Mouse (Mus musculus): ENCODE measurements around the gene Txnrd1.

Txnrd1 gene

DNA sequence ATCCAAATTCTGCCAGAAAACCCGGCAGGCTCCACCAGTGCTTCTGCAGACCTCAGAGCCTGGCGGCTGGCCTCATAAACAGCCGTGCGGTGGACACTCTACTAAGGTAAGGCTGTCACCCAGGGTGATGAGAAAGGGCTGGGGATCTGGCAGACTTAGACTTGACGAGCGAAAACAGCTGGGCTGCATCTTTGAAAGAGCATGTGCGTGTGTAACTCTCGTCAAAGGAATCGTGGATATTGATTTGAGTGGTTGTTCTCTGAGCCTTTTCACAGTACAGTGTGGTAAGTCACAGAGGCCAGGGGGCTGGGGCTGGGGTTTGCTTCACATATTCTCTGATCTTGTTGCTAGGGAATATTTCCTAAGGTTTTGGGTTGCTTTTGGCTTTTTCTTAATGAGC lies at the start of gene Txnrd1:
Gene Txnrd1, plus strand, starts transcription at position 26 of the 400 bp plus-strand sequence.
- no peak for DNase-seq (ENCODE audit: low spot score)

DNA sequence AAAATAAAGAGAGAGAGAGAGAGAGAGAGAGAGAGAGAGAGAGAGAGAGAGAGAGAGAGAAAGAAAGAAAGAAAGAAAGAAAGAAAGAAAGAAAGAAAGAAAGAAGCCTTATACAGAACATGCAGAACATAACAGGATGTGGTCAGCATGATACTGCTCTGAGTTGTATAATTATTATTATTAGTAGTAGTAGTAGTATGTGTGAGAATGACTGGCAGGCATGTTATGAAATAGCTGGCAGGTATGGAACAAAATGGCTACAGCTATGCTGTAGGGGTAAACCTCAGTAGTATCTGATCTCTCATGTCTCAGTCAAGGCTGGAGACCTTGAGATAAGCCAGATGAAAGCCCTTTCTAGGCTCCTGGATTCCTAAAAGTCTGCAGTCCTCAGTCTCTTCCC lies 44.6 kb upstream of the Txnrd1 start:
- DNase-seq (ENCODE audit: low spot score) = no peak

DNA sequence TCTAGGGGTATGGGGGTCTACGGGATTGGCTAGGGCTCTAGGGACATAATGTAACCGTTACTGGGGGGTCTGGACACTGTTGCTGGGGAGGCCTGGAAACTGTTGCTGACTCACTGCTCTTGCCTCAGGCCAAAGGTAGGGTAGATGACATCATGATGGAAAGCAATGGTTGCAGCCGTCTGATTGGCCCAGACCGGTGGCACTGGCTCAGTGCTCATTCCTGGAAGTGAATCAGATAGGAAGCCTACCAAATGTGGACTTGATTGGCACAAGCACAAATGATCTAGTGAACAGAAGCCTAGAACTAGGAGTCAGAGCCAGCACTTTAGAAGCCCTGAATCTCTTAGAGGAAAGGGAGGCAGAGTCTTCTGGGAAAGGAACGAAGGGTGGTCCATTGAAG lies 43.2 kb upstream of the Txnrd1 start:
- no peak for DNase-seq (ENCODE audit: low spot score)

DNA sequence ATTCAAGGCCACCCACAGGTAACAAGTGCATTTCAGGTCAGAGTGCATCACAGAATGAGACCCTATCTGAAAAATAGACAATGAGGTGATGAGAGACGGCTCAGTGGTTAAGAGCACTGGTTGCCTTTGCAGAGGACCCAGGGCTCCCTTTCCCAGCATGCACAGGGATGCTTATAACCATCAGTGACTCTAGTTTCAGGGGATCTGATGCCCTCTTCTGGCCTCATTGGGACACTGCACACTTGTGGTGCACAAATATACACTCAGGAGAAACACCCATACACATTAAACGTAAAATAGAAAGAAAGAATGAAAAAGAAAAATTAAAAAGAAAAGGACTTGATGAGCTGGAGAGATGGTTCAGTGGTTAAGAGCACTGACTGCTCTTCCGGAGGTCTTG lies 42.0 kb upstream of the Txnrd1 start:
- DNase-seq (ENCODE audit: low spot score) = no peak

DNA sequence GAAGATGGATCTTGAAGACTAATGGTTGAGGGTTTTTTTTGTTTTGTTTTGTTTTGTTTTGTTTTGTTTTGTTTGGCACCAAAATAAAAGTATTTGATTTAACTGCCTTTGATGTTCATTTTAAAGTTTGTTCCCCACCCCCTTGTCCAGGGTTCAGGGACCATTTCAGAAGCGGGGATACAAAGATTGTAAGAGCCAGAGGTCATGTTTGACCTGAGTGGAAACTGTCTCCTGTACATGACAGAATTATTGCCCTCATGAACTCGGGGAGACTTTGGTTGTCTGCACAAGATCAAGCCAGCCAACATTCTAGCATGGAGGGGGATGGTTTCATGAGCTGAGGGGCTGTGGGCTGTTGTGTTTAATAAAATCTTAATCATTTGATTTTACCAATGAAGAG lies 41.4 kb upstream of the Txnrd1 start:
- DNase-seq (ENCODE audit: low spot score) = no peak

DNA sequence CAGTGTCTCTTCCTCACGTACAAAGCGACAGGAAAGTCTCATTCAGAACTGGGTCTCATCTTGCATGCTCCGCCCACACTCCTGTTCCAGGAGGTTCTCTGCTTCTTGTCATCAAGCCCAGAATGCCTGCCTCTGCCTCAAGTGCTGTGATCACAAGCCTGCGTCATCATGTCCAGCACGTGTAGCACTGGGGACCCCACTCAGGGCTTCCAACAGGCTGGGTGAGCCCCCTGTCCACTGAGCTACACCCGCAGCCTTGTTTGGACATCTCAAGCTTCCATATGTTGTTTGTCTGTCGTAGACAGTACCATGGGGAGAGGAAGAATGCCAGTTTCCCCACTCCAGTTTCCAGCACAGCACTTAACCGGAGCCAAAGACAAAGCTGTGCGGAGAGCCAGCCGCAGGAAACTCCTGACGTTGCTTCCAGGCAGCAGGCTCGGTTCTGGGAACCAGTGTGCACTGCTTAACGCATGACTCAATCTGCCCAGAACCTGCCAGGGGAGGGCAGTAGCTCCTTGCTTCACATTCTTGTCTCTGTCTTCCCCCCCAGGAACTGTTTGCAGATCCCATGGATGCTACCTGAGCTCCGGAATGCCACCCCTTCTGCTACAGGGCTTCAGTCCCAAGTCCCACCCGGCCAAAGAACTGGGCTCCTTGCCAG lies 38.5 kb upstream of the Txnrd1 start:
- DNase-seq (ENCODE audit: low spot score) = peak; percentile 10

DNA sequence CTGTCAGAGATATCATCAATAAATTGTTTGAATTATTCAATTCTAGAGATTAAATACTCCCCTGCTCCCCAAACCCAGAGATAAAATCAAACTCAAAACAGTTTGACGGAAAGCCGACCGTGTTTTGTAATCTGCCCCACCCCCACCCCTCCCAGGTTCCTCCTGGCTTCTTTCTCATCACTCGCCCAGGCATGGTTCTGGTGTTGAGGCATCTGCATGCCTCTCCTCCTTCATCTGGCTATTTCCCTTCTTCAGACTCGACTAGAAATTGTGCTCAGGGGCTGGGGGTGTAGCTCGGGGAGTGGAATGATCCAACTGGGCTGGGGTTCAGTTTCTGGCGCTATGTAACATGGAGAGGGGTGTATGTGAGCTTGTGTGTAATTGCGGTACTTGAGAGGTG lies 38.0 kb upstream of the Txnrd1 start:
- DNase-seq (ENCODE audit: low spot score) = no peak

DNA sequence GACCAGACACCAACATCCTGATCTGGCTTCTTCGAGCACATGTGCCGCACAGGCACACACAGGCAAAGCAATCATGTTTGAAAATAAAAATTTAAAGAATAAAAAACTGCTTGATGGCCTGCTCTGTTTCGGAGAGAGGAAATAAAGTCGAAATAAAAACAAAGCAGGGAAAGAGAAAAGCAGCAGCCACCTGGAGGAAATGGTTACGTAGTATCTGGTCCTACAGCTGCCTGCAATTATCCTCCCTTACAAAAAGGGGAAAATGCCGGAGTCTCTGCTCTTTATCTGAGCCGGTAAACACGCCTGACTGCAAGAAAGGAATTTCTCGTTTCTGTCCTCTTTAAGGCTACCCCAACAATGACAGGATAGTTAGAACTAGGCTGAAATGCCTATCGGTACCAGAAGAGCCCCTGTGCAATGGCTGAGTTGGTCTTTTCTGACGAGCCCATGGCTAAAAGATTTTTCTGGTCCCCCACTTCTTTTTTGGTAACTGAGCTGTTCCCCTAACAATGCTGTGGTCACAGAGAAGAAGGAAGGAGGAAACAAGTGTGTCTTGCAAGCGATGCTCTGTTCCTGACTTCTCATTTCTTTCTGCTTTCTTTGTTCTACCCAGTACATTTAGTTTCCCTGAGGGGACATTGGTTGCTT lies 37.2 kb upstream of the Txnrd1 start:
- DNase-seq (ENCODE audit: low spot score) = no peak

DNA sequence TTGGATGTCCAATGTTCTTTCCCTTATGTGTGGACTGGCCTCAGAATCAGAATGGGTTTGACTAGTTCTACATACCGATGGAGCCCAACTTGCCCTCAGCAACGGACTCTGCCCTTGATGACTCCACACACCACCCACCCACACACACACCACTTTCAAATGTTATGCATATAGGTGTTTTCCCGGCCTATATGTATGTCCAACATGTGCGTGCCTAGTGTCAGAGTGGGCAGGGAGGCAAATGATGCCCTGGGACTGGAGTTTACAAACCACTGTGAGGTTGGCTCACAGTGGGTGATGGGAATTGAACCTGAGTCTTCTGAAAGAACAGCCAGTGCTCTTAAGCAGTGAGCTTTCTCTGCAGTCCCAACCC lies 36.6 kb upstream of the Txnrd1 start:
- no peak for DNase-seq (ENCODE audit: low spot score)

DNA sequence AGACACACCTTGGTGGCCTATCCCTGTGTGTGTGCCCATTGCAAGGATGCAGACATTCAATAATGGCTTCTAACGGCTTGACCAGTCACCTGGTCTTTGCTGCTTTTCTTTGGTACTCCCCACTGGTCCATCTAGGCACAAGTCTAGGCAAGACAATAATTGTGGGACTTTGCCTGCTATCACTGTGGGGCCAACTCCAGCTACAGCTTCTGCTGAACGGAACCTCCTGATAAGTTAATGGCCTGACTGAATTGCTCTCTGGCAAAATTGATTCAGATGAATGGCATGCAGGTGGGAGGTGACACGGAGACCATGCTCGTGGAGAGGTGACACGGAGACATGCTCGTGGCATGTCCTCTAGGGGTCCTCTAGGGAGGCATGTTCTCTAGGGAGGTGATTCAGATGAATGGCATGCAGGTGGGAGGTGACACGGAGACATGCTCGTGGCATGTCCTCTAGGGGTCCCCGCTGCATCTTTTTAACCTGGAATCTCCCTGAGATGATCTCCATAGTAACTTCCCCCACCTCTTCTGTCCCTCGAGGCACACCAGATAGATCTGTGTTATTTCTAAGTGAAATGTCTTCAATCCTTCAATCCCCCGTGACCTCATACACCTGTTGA lies 35.3 kb upstream of the Txnrd1 start:
- no peak for DNase-seq (ENCODE audit: low spot score)

DNA sequence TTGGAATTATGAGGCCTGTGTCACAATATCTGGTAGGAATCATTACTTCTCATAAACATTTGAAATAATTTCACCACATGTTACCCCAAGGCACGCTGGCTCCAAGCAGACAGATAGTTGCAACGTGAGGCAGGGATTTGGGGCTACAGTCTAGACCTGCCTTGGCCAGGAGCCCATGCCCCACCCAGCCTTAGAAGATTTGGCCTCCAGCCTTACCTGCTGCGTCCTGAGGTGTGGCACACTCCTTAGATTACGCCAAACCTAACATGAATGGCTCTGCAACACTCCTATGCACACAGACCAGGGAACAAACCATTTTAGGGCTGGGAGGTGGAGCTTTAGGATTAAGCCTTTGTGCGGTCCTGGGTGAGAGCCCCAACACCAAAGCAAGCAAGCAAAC lies 33.7 kb upstream of the Txnrd1 start:
- DNase-seq (ENCODE audit: low spot score) = no peak

DNA sequence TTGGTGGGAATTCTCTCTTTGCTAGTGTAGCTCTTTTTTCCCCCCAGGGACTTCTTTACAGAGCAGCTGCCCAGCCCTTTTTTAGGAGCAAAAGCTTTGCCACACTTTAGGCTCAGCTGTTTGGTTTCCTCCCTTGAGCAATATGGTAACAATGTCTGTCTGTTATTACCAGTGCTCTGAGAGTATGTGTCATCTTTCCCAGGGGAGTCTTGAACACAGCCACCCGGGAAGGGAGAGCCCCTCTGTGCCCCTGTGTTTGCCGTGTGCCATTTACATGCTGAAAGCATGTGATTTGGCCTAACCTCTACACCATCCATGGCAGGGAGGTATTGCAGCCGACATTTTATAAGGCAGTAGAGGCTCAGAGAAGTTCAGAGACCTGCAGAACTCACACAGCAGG lies 29.4 kb upstream of the Txnrd1 start:
- no peak for DNase-seq (ENCODE audit: low spot score)

DNA sequence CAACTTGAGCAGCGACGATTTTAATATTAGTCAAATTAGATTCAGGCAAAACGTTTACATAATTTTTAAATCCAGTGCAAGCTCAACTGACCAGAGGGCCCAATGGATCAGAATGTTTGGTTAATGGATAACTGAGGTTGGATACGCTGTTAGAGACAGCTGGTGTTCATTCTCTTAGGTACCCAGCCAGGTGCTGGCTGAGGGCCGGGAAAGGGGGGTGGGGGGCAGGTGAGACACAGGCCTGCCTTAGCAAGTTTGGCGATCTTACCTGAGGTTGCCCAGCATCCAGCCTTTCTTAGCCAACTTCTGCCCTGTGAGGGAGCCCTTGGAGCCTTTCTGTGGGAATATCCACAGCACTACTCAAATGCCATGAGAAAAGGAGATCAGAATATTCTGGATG lies 28.6 kb upstream of the Txnrd1 start:
- no peak for DNase-seq (ENCODE audit: low spot score)

DNA sequence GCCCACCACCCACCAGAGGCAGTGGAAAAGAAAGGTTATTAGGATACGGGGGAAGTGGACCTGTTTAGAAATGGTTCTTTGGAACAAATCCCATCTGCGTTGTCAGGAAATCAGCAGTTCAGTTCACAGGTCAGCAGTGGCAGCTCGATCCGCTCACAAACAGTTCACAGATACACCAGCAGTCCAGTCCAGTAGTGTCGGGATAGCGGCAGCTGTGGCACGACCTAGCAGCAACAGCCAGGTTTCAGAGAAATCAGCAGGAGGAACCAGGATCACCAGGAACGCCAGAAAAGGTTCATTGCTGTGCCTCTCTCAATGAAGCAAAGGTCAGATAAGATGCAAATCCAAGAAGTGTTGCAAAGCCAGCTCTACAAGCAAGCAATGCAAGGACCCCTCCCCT lies 27.3 kb upstream of the Txnrd1 start:
- DNase-seq (ENCODE audit: low spot score) = no peak

DNA sequence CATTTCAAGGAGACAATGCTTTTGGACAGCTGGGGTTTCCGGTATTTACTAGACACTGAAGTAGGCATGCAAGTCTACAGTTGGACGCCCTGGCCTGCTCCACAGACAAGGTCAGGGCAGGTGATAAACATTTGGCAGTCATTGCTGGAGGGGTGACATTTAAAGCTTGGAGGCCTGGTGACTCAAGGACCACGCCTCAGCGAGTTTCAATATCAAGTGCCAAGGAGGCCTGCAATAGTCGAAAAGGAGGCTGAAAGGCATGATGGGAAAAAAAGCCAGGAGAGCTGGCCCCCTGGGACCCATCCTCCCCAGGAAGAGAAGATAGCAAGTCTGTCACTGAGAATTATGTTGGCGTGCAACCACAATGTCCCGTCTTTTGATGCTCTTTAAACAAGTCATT lies 26.5 kb upstream of the Txnrd1 start:
- no peak for DNase-seq (ENCODE audit: low spot score)

DNA sequence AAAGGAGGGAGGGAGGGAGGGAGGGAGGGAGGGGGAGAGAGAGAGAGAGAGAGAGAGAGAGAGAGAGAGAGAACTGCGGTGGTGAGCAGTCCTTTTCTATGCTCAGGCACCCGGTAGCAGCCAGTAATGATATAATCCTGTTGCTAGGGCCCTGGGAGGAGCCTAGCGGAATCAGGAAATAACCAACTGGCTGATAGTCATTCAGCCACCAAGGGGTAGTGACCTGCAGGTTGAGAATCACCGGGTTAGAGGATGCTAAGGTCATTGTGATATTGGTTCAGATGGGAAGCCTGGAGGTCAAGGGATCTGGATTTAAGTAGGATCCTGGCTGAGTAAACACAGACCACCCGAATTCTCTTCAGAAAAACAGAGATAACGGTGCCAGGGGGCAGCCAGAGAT lies 25.6 kb upstream of the Txnrd1 start:
- DNase-seq (ENCODE audit: low spot score) = no peak

DNA sequence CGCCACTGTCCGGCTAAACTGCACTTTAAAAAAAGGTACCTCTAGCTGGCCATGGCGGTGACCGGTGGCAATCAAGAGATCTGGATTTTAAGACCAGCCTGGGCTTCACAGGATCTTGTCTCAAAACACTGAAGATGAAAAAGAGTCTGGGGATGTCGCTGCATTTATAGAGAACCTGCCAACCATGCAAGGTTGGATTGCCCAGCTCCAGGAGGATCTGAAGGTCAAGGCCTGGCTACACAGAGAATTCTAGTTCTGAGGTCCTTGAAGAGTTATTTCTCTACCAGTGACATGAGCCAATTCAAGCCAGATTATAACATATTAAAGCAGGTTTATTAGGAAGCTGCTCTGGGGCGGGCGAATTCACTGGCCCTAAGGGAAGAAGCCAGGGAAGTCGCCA lies 24.9 kb upstream of the Txnrd1 start:
- no peak for DNase-seq (ENCODE audit: low spot score)

DNA sequence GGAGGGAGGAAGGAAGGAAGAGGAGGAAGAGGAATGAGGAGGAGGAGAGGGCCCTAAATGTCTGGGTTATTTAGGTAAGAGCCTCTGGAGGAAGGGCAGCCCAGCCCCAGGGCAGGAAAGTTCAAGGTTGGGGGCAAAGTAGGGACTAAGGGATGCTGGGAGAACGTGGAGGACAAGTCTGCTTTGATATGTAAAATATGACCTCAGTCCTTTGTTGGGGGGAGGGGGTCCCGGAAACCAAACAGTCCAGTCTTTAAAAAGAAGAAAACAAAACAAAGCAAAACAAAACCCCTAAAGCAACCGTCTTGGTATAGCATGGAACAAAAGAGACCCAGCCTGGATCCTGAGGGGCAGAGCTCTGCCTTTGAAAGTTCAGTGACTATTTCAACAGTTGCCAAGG lies 24.4 kb upstream of the Txnrd1 start:
- no peak for DNase-seq (ENCODE audit: low spot score)

DNA sequence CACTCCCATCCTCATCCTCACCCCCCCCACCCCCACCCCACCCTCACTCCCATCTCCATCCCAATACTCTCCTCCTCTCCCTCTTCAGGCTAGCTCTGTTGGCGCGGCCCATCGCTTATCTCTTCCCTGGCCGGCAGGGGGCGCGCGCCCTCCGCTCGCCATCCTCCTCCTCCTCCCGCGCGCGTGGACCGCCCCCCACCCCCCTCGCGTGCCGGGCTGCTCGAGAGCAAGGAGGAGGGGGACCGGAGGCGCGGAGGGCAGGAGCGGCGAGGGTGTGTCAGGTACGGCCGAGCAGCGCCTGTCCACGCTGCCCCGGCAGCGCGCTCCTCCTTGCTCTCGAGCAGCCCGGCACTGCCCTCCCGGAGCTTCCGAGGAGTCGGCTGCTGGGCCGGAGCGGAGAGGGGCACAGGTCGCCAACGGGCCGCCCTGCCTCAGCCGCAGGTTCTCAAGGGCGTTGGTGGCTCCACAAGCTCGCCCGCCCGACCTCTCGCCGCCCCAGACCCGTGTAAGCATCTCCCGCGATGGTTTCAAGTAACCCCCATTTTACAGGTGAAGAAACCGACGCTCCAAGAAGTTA lies 21.8 kb upstream of the Txnrd1 start:
- peak; percentile 58 for DNase-seq (ENCODE audit: low spot score)

DNA sequence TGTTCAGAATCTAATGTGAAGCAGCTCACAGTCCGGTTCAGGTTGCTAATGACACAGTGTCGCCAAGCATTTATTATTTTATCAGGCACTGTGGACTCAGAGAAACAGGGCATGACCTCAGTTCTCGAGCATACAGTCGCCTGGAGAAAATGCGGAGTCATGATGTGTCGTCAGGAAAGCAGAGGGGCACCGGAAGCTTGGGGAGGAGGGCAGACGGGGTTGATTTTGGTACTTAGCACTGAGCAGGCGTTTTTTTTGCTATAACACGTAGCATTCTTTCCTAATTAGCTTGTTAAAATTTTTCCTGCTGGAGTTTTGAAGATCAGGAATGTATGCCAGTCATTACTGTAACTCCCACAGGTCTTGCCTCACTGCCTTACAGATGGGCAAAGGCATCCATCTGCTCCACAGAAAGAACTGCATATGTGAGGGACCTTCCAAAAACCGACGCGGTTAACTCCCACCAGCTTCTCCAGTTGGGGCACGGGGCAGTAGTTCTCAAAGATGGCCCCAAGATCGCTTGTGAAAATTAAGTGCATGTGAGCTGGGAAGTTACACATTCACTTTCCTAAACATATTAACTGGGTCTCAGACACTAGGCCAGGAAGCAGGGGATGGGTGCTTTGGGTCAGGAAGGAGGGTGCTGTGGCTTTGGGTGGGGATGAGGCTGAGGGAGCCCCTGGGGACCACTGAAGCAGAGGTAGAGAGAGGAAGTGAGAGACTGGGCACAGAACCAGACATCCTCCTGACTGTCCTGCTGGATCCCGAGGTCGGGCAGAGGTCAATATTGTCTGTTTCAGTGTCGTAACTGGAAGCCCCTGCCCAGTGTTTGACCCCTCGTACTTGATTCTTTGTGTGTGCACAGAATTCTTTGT lies 19.4 kb upstream of the Txnrd1 start:
- no peak for DNase-seq (ENCODE audit: low spot score)

DNA sequence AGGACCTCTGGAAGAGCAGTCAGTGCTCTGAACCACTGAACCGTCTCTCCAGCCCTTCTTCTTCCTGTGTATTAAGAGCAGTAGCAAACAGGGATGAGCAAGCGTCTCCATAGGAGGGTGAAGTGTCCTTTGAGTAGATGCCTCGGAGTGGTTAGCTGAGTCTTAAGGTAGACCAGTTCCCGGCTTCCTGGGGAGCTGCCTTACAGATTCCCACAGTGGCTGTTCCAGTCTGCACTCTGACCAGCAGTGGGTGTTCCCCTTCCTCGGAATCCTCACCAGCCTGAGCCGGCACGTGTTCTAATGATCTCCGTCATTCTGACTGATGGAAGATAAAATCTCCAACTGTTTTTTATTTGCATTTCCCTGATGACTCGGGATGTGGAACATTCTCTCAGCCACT lies 17.3 kb upstream of the Txnrd1 start:
- DNase-seq (ENCODE audit: low spot score) = no peak

DNA sequence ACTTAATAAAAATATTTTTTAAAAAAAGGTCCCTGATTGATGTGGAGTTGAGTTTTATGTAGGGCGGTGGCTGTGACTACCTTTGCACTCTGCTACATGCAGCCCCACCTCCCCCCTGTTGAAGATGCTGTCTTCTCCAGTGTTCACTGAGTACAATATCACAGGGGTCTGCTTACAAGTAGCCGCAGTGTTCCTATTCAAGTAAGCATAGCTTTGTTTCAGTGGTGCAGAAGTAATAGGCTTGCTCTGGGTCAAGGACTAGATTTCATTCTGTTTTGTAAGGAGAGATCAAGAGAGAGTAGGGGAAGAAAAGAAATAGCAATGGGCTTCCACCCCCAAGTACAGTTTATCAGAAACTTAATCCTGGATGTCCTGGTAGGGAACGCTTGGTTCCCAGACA lies 16.2 kb upstream of the Txnrd1 start:
- no peak for DNase-seq (ENCODE audit: low spot score)

DNA sequence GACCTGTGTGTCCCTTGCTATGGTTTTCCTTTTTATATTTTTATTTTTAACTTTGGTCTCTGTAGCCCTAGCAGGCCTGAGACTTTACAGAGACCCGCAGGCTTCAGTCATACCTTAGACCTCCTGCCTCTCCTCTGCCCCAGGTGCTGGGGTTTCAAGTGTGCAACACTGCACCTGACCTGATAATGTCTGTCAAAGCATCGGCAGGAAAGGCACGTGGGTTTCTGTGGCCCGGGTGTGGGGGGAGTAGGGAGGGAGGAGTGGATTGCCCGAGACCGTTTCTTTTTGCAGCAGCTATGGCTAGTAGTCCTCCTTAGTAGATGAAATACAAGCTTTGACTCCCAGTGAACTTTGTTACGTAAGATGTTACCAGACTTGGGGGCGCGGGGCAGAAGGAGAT lies 15.8 kb upstream of the Txnrd1 start:
- no peak for DNase-seq (ENCODE audit: low spot score)
